Mouse (Mus musculus): ENCODE data around the gene Trim60.

Trim60 gene

DNA sequence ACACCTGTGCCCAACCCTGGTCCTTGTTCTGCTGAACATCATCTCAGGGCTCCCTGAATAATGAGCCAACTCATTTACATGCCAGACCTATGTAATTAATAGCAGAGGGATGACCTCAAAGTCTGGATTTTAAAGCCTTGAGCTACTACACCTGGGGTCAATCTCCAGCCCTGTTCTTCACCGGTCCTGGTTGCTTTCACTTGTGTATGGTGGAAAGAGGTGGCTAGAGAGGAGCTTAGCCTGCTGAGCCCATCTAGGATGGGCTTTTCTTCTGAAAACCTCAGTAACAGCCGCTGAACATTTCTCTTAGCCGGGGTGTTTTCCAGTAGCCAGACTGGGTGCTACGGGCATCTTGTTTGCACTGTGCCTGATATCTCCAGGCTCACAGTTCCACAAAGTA is 30.7 kb downstream of the Trim60 start, which contains the start of gene Trim75:
Gene Trim75 (minus strand): TSS at position 101 of the 400 bp plus-strand sequence.
- no peak for DNase-seq (ENCODE audit: low spot score in 2 of 2)

DNA sequence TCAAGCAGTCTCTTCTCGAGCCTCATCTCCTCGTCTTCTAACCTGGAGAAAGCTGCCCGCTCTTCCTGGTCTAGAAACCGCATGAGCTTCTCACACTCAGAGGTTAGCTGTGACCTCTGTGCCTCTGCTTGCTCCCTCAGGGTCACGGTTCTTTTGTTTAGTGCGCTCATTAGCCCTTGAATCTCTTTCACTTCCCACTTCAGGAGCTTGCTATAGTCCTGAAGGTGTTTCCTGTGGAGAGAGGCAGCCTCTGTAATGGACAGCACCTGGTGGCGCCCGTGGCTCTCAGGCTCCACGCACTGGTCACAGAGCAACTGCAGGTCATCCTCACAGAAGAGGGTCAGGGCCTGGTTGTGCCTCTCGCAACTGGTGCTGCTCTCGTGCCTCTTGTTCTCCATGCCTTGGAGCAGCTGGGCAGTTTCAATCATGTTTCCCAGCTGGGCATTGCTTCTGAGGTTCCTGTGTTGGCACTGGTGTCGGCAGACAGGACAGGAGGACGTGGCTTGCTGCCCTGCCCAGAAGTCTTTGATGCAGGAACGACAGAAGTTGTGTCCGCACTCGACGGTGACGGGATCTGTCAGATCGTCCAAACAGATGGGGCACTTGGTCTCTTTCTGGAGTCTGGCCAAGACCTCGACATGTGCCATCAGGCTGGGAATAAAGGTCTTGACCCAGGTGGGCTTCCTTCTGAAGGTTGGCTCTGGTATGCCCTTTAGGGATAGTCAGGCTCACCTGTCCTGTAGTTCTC is 35.1 kb downstream of the Trim60 start:
- DNase-seq (ENCODE audit: low spot score in 2 of 2): peak in 1 of 2 experiments; percentile 13

GRCm38 (mm10) chr8:64962836-64963235 is 55.5 kb downstream of the Trim60 start:
- DNase-seq (ENCODE audit: low spot score in 2 of 2): no peak

DNA sequence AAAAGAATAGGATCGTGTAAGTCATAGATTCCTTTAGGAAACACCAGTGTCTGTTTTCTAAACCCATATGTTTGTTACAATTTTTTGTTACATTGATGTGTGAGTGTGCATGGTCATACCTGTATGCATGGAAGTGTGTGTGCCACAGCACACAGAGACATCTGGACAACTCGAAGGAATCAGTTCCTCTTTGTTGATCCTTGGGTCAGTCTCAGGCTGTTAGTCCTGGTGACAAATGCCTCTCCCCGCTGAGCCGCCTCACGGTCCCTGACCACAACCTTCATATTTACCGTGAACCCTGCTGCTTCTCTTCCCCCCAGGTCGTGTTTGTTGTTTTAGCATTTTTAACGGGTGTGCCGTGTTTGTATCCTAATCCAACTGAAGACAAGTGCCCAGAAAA is 59.4 kb downstream of the Trim60 start:
- no peak for DNase-seq (ENCODE audit: low spot score in 2 of 2)

DNA sequence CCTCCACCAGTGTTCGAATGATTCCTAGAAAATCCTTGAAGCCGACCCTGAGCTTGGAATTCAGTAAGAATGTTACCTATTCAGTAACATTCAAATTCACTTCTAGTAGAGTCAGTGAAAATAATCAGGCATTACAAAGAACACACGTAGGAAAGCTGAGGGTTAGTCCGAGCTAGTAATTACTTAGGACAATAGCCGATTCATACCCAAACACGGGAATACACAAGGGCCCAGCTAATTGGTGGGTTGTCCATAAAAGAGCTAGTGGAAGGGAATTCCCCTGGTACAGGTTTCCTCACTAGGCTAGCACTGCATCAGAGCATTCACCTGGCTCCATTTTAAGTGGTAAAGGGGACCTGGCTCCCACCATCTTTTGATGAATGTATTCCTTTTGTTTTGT is 66.3 kb downstream of the Trim60 start:
- no peak for DNase-seq (ENCODE audit: low spot score in 2 of 2)

All from cerebellum, postnatal 4 days (tissue).